Mouse (Mus musculus): ENCODE data around the gene Gm20458. TPM values are rescaled to one million over a fixed set of nuclear protein-coding genes. Genes with fewer than 3 reads are reported as not detected.

The Gm20458 gene
- polyA plus RNA-seq, 1 experiment from 2014 or later = 12.2 TPM

DNA sequence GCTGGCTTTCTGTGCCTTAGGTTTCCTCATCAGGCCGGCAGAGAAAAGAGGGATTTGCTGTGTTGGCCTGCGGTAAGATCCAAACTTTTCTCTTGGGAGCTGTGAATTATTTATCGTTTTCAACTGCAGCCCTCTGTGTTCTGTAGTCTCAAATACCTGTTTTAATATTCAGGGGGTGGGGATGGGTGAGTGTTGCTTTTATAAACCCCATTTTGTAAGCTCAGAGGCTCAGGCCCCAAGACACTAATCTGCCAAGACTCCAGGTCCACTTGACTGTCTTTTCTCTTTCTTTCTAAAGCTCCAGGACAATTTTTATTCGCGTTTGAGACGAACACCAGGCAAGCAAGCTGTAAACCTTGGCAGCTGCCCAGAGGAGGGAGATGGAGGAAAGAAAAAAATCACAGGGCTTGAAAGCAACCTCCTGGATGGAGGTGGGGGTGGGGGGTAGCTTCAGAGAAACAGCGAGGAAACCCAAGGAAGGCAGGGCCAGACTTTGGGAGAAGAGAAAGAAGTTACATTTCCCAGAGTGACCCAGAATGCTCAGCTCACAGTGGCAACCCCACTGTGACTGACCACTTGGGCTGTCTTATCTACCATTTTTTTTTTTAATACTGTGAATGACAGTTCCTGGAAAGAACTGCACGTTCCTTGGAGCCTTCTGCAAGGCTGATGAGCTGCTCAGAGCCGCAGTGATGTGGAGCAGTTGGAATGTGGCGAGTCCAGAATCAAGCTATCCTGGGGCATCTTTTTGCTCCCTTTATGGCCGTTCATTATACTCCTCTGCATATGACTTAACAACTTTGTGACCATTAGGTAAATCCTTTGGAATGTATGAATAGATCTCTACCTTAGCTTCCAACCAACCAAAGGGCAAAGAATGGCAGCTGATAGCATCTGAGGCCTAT is 57.8 kb downstream of the Gm20458 start:
- H3K36me3 ChIP-seq = no peaks in the 10 kb centered on the region
- peaks cover 19% of the 10 kb centered on the region for H3K4me1 ChIP-seq
- 43% methylated on average over 11 of the region's 11 CpGs for WGBS
- no peak overlapping the region for H3K4me2 ChIP-seq (replicated peaks)
- H3K27ac ChIP-seq (replicated peaks) = no peak overlapping the region
- ATAC-seq (ENCODE audit: insufficient number of reproducible peaks, low FRiP score, low TSS enrichment, low read depth) = no peak
- H3K9me3 ChIP-seq (replicated peaks) = 0 out of 2 replicates have a peak, but pooled peaks cover 4% of the 10 kb centered on the region
- no peaks in the 10 kb centered on the region for H3K27me3 ChIP-seq
- H3K4me3 ChIP-seq (replicated peaks) = no peak overlapping the region
- H3K9ac ChIP-seq = no peak overlapping the region

DNA sequence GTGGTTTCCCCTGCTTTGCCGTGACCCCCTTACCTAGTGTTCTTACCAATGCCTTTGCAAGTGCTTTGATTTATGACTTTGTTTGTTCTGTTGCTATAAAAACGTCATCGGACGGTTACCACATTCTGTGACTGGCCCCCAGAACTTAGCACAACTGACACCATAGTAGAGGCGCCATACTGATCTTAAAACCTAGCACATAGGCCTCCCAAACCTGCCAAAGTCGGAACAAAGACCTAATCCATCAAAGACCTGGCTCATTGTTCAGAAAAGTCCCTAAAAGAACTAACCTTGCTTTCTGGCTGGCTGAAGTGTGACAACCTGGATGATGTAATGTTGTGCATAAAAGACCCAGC is 58.4 kb downstream of the Gm20458 start:
- no peak for ATAC-seq (ENCODE audit: insufficient number of reproducible peaks, low FRiP score, low TSS enrichment, low read depth)
- WGBS = 69% methylated on average over 6 of the region's 6 CpGs
- H3K27ac ChIP-seq (replicated peaks) = no peak overlapping the region

DNA sequence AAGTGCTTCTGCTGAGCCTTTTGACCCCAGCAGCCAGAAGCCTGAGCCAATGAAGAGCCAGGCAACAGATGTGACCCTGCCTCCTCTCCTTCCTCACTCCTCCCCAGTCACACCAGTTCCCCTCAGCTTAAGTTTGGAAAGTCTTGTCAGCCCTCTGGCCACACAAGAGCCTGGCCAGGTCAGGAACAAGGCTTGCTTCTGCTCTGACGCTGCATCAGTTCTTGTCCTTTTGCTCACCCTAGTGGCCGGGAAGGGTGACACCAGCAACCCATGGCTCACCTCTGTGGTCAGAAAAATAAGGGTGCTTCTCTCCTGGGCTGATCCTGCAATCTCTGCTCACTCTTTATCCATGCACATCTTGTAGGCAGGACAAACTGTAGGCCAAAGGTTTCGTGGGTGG is 60.0 kb downstream of the Gm20458 start:
- H3K9ac ChIP-seq = no peak overlapping the region

More for the DNA sequence above, 58.4 kb downstream of the Gm20458 start:
- Histone ChIP-seq H3K9me3 (replicated peaks) (0 out of 2 replicates have a peak, but pooled peaks cover 4% of the 10 kb centered on the region), H3K36me3 (no peaks in the 10 kb centered on the region), H3K4me2 (replicated peaks) (no peak overlapping the region), H3K27me3 (no peaks in the 10 kb centered on the region), H3K4me3 (replicated peaks) (no peak overlapping the region), H3K9ac (no peak overlapping the region), H3K4me1 (peaks cover 19% of the 10 kb centered on the region)

DNA sequence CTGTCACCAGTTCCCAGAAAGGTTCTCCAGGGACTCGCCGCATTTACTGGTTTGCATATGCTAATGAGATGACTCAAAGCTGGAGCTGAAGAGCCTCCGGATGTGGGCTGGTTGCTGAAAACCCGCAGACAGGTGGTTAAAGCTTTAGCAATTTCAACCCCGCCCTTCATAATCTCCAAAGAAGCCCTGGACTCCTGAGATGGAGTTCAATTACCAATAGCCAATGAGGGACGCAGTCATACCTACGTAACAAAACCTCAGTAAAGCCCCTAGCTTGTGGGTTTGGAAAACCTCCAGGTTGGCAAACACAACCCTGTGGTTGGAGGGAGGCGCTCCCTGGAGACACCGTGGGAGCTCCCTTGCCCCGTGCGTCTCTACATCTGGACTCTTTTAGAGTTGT is 61.1 kb downstream of the Gm20458 start:
- Histone ChIP-seq H3K36me3 (no peaks in the 10 kb centered on the region), H3K27me3 (no peaks in the 10 kb centered on the region), H3K4me2 (replicated peaks) (peak overlapping the region; percentile 35), H3K9me3 (replicated peaks) (0 out of 2 replicates have a peak, but pooled peaks cover 4% of the 10 kb centered on the region), H3K4me3 (replicated peaks) (peak overlapping the region; percentile 11; the same call in 1 of the 2 replicates), H3K9ac (no peak overlapping the region), H3K27ac (replicated peaks) (peak overlapping the region; percentile 71), H3K4me1 (peaks cover 19% of the 10 kb centered on the region)
- ATAC-seq (ENCODE audit: insufficient number of reproducible peaks, low FRiP score, low TSS enrichment, low read depth) = peak; percentile 84
- WGBS = 6% methylated on average over 11 of the region's 11 CpGs

More for the DNA sequence above, 60.0 kb downstream of the Gm20458 start:
- no peaks in the 10 kb centered on the region for H3K36me3 ChIP-seq
- H3K27me3 ChIP-seq = no peaks in the 10 kb centered on the region
- H3K27ac ChIP-seq (replicated peaks) = no peak overlapping the region
- ATAC-seq (ENCODE audit: insufficient number of reproducible peaks, low FRiP score, low TSS enrichment, low read depth) = no peak
- no peak overlapping the region for H3K4me2 ChIP-seq (replicated peaks)
- 18% methylated on average over 3 of the region's 3 CpGs for WGBS
- peaks cover 19% of the 10 kb centered on the region for H3K4me1 ChIP-seq
- 0 out of 2 replicates have a peak, but pooled peaks cover 4% of the 10 kb centered on the region for H3K9me3 ChIP-seq (replicated peaks)
- H3K4me3 ChIP-seq (replicated peaks) = no peak overlapping the region

DNA sequence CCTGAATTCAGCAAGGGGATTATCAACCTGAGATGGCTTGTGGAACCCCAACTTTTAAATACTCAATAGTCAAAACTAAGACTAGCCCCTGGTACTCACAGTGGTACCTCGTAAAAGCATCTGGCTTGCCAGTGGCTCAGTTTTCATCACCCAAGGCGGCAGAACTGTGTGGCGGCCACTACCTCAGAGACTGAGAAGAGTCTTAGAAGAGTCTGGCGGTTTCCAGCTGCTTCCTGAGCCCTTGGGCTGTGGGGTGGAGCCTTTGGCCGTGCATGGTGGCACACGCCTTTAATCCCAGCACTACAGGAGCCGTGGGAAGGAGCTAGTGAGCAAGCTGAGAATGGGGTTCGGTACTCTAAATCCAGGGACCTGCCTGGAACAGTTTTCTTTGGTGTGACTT is 61.5 kb downstream of the Gm20458 start:
- peak overlapping the region; percentile 35 for H3K4me2 ChIP-seq (replicated peaks)
- peak overlapping the region; percentile 11; the same call in 1 of the 2 replicates for H3K4me3 ChIP-seq (replicated peaks)
- H3K27me3 ChIP-seq = no peaks in the 10 kb centered on the region
- peaks cover 19% of the 10 kb centered on the region for H3K4me1 ChIP-seq
- H3K36me3 ChIP-seq = no peaks in the 10 kb centered on the region
- peak overlapping the region; percentile 71 for H3K27ac ChIP-seq (replicated peaks)
- H3K9ac ChIP-seq = no peak overlapping the region
- WGBS = 7% methylated on average over 8 of the region's 8 CpGs
- peak; percentile 75 for ATAC-seq (ENCODE audit: insufficient number of reproducible peaks, low FRiP score, low TSS enrichment, low read depth)
- 0 out of 2 replicates have a peak, but pooled peaks cover 4% of the 10 kb centered on the region for H3K9me3 ChIP-seq (replicated peaks)

DNA sequence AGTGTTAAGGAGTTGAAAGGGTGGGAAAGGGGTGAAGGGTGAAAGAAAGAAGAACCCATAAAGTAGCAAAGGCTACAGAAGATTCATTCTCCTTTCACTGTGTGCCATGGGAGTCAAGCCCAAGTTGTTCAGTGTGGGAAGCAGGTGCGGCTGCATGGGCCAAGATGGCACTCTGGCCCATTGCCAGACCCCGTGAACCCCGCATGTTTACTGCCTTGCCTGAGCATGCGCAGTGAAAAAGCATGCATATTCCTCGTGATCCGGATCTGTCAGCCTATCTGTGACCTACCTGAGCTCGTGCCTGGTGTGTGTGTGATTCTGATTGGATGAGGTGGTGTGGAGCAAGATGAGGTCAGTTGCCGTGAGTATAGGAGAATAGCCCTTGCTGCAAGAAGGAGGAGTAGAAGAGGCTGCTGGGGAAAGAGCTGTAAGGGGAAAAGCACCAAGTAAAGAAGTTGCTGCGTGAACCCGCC is 62.6 kb downstream of the Gm20458 start:
- 78% methylated on average over 10 of the region's 10 CpGs for WGBS
- Histone ChIP-seq H3K4me1 (peaks cover 19% of the 10 kb centered on the region), H3K27me3 (no peaks in the 10 kb centered on the region), H3K27ac (replicated peaks) (0 out of 2 replicates have a peak overlapping the region, but pooled peaks have one; percentile 71), H3K4me2 (replicated peaks) (no peak overlapping the region), H3K4me3 (replicated peaks) (no peak overlapping the region; the same call in 1 of the 2 replicates), H3K9ac (no peak overlapping the region), H3K9me3 (replicated peaks) (0 out of 2 replicates have a peak, but pooled peaks cover 4% of the 10 kb centered on the region), H3K36me3 (no peaks in the 10 kb centered on the region)
- no peak for ATAC-seq (ENCODE audit: insufficient number of reproducible peaks, low FRiP score, low TSS enrichment, low read depth)

DNA sequence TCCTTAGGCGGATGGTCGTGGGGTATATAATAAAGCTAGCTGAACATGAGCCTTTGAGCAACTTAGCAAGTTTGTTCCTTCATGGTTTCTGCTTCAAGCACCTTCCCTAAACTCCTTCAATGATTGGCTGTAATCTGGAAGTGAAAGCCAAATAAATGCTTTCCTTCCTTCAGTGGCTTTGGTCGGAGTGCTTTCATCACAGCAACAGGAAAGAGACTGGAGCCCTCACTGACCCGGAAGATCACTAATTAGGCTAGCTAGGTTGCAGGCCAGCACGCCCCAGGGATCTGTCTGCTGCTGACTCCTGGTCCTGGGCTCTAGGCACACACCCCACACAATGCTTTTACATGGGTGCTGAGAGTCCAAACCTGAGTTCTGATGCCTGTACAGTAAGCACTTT is 67.8 kb downstream of the Gm20458 start:
- WGBS = 54% methylated on average over 5 of the region's 5 CpGs
- H3K36me3 ChIP-seq = no peaks in the 10 kb centered on the region
- H3K27me3 ChIP-seq = no peaks in the 10 kb centered on the region
- H3K9me3 ChIP-seq (replicated peaks) = no peaks in the 10 kb centered on the region
- no peak overlapping the region for H3K4me2 ChIP-seq (replicated peaks)
- no peaks in the 10 kb centered on the region; the same call in 1 of the 2 replicates for H3K4me1 ChIP-seq
- no peak overlapping the region for H3K4me3 ChIP-seq (replicated peaks)
- no peak overlapping the region for H3K9ac ChIP-seq
- ATAC-seq (ENCODE audit: insufficient number of reproducible peaks, low FRiP score, low TSS enrichment, low read depth) = no peak
- no peak overlapping the region for H3K27ac ChIP-seq (replicated peaks)

DNA sequence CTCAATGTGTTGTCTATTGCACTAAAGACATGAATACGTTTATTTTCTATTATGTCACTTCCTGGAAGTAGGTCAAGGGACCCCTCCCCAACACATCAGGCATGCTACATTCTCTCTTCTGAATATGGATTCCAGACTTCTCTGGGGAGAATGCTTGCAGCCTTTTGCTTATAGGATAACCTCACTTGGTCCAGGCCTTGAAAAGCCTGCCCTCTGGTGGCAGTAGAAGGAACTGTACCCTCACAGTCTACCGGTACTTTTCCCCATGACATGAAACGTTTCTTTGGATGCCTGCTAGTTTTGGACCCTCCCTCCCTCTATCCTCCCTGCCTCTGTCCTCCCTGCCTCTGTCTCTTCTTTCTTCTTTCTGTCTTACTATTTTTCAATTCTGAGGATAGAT is 70.4 kb downstream of the Gm20458 start:
- 3% methylated on average over 3 of the region's 3 CpGs for WGBS
- Histone ChIP-seq H3K4me2 (replicated peaks) (no peak overlapping the region), H3K9me3 (replicated peaks) (no peaks in the 10 kb centered on the region), H3K4me1 (no peaks in the 10 kb centered on the region; the same call in 1 of the 2 replicates), H3K27me3 (no peaks in the 10 kb centered on the region), H3K27ac (replicated peaks) (no peak overlapping the region), H3K9ac (no peak overlapping the region), H3K4me3 (replicated peaks) (no peak overlapping the region), H3K36me3 (no peaks in the 10 kb centered on the region)
- ATAC-seq (ENCODE audit: insufficient number of reproducible peaks, low FRiP score, low TSS enrichment, low read depth) = no peak

DNA sequence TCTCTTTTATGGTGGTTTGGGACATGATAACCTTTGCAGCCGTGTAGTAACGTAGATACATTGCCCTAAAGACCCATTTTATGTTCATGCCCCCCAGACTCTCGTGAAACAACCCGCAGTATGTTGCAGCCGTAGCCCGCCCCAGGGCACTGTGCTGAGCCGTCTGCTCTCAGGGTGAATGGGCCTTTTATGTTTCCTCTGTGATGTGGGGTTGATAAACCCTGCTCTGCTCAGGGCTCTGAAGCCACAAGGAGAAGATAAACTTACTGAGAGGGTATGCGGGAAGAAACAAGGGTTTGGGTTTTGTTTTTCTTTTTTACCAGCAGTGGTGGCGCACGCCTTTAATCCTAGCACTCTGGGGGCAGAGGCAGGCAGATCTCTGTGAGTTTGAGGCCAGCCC is 73.5 kb downstream of the Gm20458 start:
- no peak overlapping the region for H3K27ac ChIP-seq (replicated peaks)
- H3K27me3 ChIP-seq = no peaks in the 10 kb centered on the region
- no peaks in the 10 kb centered on the region for H3K36me3 ChIP-seq
- H3K4me3 ChIP-seq (replicated peaks) = no peak overlapping the region
- no peak overlapping the region for H3K4me2 ChIP-seq (replicated peaks)
- WGBS = 56% methylated on average over 10 of the region's 10 CpGs
- H3K4me1 ChIP-seq = no peaks in the 10 kb centered on the region; the same call in 1 of the 2 replicates
- no peak overlapping the region for H3K9ac ChIP-seq
- no peaks in the 10 kb centered on the region for H3K9me3 ChIP-seq (replicated peaks)
- ATAC-seq (ENCODE audit: insufficient number of reproducible peaks, low FRiP score, low TSS enrichment, low read depth) = no peak

DNA sequence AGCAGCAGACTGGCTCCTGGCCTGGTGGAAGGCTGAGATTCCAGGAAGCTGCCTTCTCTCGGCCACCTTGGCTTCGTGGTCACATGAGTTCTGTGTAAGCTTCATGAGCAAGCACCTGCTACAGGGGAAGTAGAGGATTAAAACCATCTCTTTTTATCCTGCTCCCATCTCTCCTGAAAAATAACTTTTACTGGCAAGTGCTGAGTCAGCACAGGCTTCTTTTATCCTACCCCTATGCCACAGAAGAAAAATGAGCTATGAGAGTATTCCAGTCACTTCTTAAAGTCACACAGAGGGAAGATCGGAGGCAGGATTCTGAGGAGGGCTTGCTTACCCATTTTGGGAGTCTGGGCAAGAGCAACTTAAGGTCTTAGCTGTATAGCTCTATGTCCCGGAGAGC is 76.2 kb downstream of the Gm20458 start:
- H3K36me3 ChIP-seq = no peaks in the 10 kb centered on the region
- H3K9ac ChIP-seq = no peak overlapping the region
- 68% methylated on average over 4 of the region's 4 CpGs for WGBS
- no peak overlapping the region for H3K4me3 ChIP-seq (replicated peaks)
- H3K27me3 ChIP-seq = peaks cover 4% of the 10 kb centered on the region; the same call in 1 of the 2 replicates
- no peak overlapping the region for H3K27ac ChIP-seq (replicated peaks)
- H3K4me2 ChIP-seq (replicated peaks) = no peak overlapping the region
- H3K4me1 ChIP-seq = peaks cover 10% of the 10 kb centered on the region
- ATAC-seq (ENCODE audit: insufficient number of reproducible peaks, low FRiP score, low TSS enrichment, low read depth) = no peak
- H3K9me3 ChIP-seq (replicated peaks) = no peaks in the 10 kb centered on the region

Measured in embryonic facial prominence, embryonic 15.5 days (tissue).